Mouse (Mus musculus): ENCODE data around the gene Defb19. TPM values are rescaled to one million over a fixed set of nuclear protein-coding genes. Genes with fewer than 3 reads are reported as not detected.

Gene Defb19
- polyA plus RNA-seq (2014; fragmentation: Nextera tagmentation; extraction: Ambion mirVana) = not detected in 2 replicates

- Histone ChIP-seq H3K4me1 (ENCODE audit: control insufficient read depth, insufficient read depth, low read length) (no peaks in the 10 kb centered on the region), H3K4me2 (ENCODE audit: low read depth, low read length) (no peak within 1 kb of the TSS), H3K4me3 (ENCODE audit: low read depth, low read length) (no peak within 1 kb of the TSS), H3K27ac (replicated peaks; ENCODE audit: low read depth, low read length) (no peak within 1 kb of the TSS), H3K36me3 (ENCODE audit: control insufficient read depth, insufficient read depth, low read length) (no peaks in the 10 kb centered on the region), H3K9me3 (ENCODE audit: control insufficient read depth, low read length) (no peaks in the 10 kb centered on the region), H3K27me3 (replicated peaks; ENCODE audit: control insufficient read depth, insufficient read depth, low read length) (no peaks in the 10 kb centered on the region), H3K9ac (ENCODE audit: low read depth, low read length) (no peak within 1 kb of the TSS)
- ATAC-seq (ENCODE audit: low read depth) (no peak), DNase-seq (ENCODE audit: low spot score) (no peak)
- 66% methylated on average over 7 of the region's 7 CpGs for WGBS
Observed at GRCm38 (mm10) chr2:152580107-152580506, at the start of gene Defb19. Gene Defb19 (minus strand): TSS chr2:152580312.

GRCm38 (mm10) chr2:152629904-152630303, 49.8 kb upstream of the Defb19 start:
- Histone ChIP-seq H3K4me3 (ENCODE audit: low read depth, low read length) (no peak overlapping the region), H3K4me1 (ENCODE audit: control insufficient read depth, insufficient read depth, low read length) (no peaks in the 10 kb centered on the region; the same call in 1 of the 2 replicates), H3K9me3 (ENCODE audit: control insufficient read depth, low read length) (no peaks in the 10 kb centered on the region), H3K27me3 (replicated peaks; ENCODE audit: control insufficient read depth, insufficient read depth, low read length) (peaks cover 41% of the 10 kb centered on the region), H3K27ac (replicated peaks; ENCODE audit: low read depth, low read length) (no peak overlapping the region), H3K9ac (ENCODE audit: low read depth, low read length) (no peak overlapping the region), H3K36me3 (ENCODE audit: control insufficient read depth, insufficient read depth, low read length) (no peaks in the 10 kb centered on the region), H3K4me2 (ENCODE audit: low read depth, low read length) (no peak overlapping the region)
- DNase-seq (ENCODE audit: low spot score) = no peak
- ATAC-seq (ENCODE audit: low read depth) = no peak
- 86% methylated on average over 6 of the region's 6 CpGs for WGBS

DNA sequence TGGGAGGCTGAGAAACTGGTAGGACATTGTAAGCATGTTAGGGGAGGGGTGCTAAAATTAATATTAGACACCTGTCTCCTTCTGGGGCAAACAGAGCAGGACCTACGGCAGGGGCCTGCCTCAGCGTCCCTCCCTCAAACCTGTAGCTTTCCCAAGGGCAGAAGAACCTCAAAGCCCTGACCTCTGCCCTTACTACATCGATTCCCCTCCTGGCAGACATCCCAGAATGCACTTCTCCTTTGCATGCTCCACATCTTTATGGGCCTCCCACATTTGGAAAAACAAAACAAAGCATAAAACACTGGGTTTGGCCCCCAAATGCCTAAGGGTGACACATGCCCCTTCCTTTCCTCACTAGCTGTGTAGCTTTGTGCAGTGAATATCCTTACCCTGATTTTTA, 49.1 kb upstream of the Defb19 start:
- Histone ChIP-seq H3K27me3 (replicated peaks; ENCODE audit: control insufficient read depth, insufficient read depth, low read length) (peaks cover 41% of the 10 kb centered on the region), H3K27ac (replicated peaks; ENCODE audit: low read depth, low read length) (no peak overlapping the region), H3K9ac (ENCODE audit: low read depth, low read length) (no peak overlapping the region), H3K4me3 (ENCODE audit: low read depth, low read length) (no peak overlapping the region), H3K9me3 (ENCODE audit: control insufficient read depth, low read length) (no peaks in the 10 kb centered on the region), H3K4me1 (ENCODE audit: control insufficient read depth, insufficient read depth, low read length) (no peaks in the 10 kb centered on the region; the same call in 1 of the 2 replicates), H3K4me2 (ENCODE audit: low read depth, low read length) (no peak overlapping the region), H3K36me3 (ENCODE audit: control insufficient read depth, insufficient read depth, low read length) (no peaks in the 10 kb centered on the region)
- no peak for DNase-seq (ENCODE audit: low spot score)
- ATAC-seq (ENCODE audit: low read depth) = no peak
- 44% methylated on average over 3 of the region's 3 CpGs for WGBS

DNA sequence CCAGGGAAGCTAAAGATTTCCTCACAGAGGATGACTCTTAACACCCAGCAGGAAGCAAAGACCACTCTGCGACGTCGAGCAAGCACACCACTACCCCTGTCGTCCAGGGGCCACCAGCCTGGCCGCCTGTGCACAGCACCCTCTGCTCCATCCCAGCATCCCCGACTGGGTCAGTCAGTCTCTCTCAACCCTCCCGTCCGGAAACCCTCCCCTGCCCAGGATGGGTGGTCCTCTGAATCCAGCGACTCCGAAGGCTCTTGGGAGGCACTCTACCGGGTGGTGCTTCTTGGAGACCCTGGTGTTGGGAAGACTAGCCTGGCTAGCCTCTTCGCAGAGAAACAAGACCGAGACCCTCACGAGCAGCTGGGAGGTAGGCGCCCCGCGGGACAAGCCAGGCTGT, 48.0 kb upstream of the Defb19 start:
- Histone ChIP-seq H3K27ac (replicated peaks; ENCODE audit: low read depth, low read length) (no peak overlapping the region), H3K4me1 (ENCODE audit: control insufficient read depth, insufficient read depth, low read length) (no peaks in the 10 kb centered on the region; the same call in 1 of the 2 replicates), H3K4me3 (ENCODE audit: low read depth, low read length) (no peak overlapping the region), H3K36me3 (ENCODE audit: control insufficient read depth, insufficient read depth, low read length) (no peaks in the 10 kb centered on the region), H3K9ac (ENCODE audit: low read depth, low read length) (no peak overlapping the region), H3K9me3 (ENCODE audit: control insufficient read depth, low read length) (no peaks in the 10 kb centered on the region), H3K4me2 (ENCODE audit: low read depth, low read length) (peak overlapping the region; percentile 5; the same call in 1 of the 2 replicates), H3K27me3 (replicated peaks; ENCODE audit: control insufficient read depth, insufficient read depth, low read length) (peaks cover 41% of the 10 kb centered on the region)
- no peak for DNase-seq (ENCODE audit: low spot score)
- 42% methylated on average over 13 of the region's 17 CpGs for WGBS
- ATAC-seq (ENCODE audit: low read depth) = no peak

DNA sequence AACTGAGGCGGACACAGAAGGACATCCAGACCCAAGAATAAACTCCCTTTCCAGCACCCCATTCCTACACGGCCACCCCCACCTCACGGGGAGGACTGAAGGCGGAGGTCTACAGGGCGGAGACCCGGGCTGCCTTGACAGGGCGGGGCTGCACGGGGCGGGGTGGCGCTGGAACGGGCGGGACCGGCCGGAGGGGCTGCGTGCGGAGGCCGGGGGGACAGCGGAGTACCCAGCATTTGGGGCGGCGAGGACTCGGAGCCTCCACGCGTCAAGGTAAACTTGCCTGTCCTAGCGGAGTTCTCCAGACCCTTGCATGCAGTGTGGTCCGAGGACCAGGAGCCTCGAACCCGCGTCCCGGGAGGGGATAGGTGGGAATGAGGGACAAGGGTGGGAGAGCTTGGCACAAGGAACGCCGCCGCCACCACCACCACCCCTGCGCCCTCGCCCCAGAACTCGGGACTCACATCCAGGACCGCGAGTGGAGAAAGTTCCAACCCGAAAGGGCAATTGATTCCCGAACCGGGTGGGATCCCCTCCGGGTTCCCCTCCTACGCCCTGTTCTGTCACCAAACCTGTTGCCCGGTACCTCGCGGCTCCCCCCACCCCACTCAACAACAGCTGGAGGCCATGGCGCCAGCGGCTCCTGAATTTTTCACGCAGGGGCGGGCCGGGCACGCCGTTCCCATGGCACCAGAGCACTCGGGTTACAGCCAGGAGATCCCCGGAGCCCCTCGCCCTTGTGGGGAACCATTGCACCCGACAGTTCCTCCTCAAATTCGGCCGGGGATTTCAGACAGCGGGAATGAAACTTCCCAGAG, 46.9 kb upstream of the Defb19 start, which contains the start of gene Rem1:
TSS of gene Rem1 (plus strand) at position 178 of the 818 bp plus-strand sequence.
- Histone ChIP-seq H3K36me3 (ENCODE audit: control insufficient read depth, insufficient read depth, low read length) (no peaks in the 10 kb centered on the region), H3K4me1 (ENCODE audit: control insufficient read depth, insufficient read depth, low read length) (no peaks in the 10 kb centered on the region; the same call in 1 of the 2 replicates), H3K27me3 (replicated peaks; ENCODE audit: control insufficient read depth, insufficient read depth, low read length) (peaks cover 41% of the 10 kb centered on the region), H3K9me3 (ENCODE audit: control insufficient read depth, low read length) (no peaks in the 10 kb centered on the region), H3K4me3 (ENCODE audit: low read depth, low read length) (peak within 1 kb of the TSS; percentile 41), H3K27ac (replicated peaks; ENCODE audit: low read depth, low read length) (no peak within 1 kb of the TSS), H3K9ac (ENCODE audit: low read depth, low read length) (peak within 1 kb of the TSS; percentile 63), H3K4me2 (ENCODE audit: low read depth, low read length) (peak within 1 kb of the TSS; percentile 74)
- WGBS = 2% methylated on average over 33 of the region's 59 CpGs
- DNase-seq (ENCODE audit: low spot score) (peak; percentile 47), ATAC-seq (ENCODE audit: low read depth) (peak; percentile 79)

GRCm38 (mm10) chr2:152625256-152625655, 45.1 kb upstream of the Defb19 start:
- Histone ChIP-seq H3K4me1 (ENCODE audit: control insufficient read depth, insufficient read depth, low read length) (no peaks in the 10 kb centered on the region; the same call in 1 of the 2 replicates), H3K4me2 (ENCODE audit: low read depth, low read length) (no peak overlapping the region), H3K4me3 (ENCODE audit: low read depth, low read length) (no peak overlapping the region), H3K27me3 (replicated peaks; ENCODE audit: control insufficient read depth, insufficient read depth, low read length) (peaks cover 41% of the 10 kb centered on the region), H3K9ac (ENCODE audit: low read depth, low read length) (no peak overlapping the region), H3K9me3 (ENCODE audit: control insufficient read depth, low read length) (no peaks in the 10 kb centered on the region), H3K36me3 (ENCODE audit: control insufficient read depth, insufficient read depth, low read length) (no peaks in the 10 kb centered on the region), H3K27ac (replicated peaks; ENCODE audit: low read depth, low read length) (no peak overlapping the region)
- ATAC-seq (ENCODE audit: low read depth) = no peak
- no peak for DNase-seq (ENCODE audit: low spot score)
- WGBS = 25% methylated on average over 1 of the region's 1 CpGs

GRCm38 (mm10) chr2:152624566-152624965, 44.5 kb upstream of the Defb19 start:
- peaks cover 41% of the 10 kb centered on the region for H3K27me3 ChIP-seq (replicated peaks; ENCODE audit: control insufficient read depth, insufficient read depth, low read length)
- no peaks in the 10 kb centered on the region for H3K36me3 ChIP-seq (ENCODE audit: control insufficient read depth, insufficient read depth, low read length)
- 89% methylated on average over 2 of the region's 2 CpGs for WGBS
- no peak overlapping the region for H3K9ac ChIP-seq (ENCODE audit: low read depth, low read length)
- no peaks in the 10 kb centered on the region for H3K9me3 ChIP-seq (ENCODE audit: control insufficient read depth, low read length)
- H3K4me1 ChIP-seq (ENCODE audit: control insufficient read depth, insufficient read depth, low read length) = no peaks in the 10 kb centered on the region; the same call in 1 of the 2 replicates
- no peak overlapping the region for H3K4me3 ChIP-seq (ENCODE audit: low read depth, low read length)
- ATAC-seq (ENCODE audit: low read depth) (no peak), DNase-seq (ENCODE audit: low spot score) (no peak)
- H3K27ac ChIP-seq (replicated peaks; ENCODE audit: low read depth, low read length) = no peak overlapping the region
- H3K4me2 ChIP-seq (ENCODE audit: low read depth, low read length) = no peak overlapping the region

- Histone ChIP-seq H3K27me3 (replicated peaks; ENCODE audit: control insufficient read depth, insufficient read depth, low read length) (peaks cover 27% of the 10 kb centered on the region), H3K36me3 (ENCODE audit: control insufficient read depth, insufficient read depth, low read length) (no peaks in the 10 kb centered on the region), H3K4me1 (ENCODE audit: control insufficient read depth, insufficient read depth, low read length) (no peaks in the 10 kb centered on the region; the same call in 1 of the 2 replicates), H3K9ac (ENCODE audit: low read depth, low read length) (no peak within 1 kb of the TSS), H3K4me2 (ENCODE audit: low read depth, low read length) (no peak within 1 kb of the TSS), H3K27ac (replicated peaks; ENCODE audit: low read depth, low read length) (no peak within 1 kb of the TSS), H3K4me3 (ENCODE audit: low read depth, low read length) (no peak within 1 kb of the TSS), H3K9me3 (ENCODE audit: control insufficient read depth, low read length) (no peaks in the 10 kb centered on the region)
- WGBS = 89% methylated on average over 7 of the region's 7 CpGs
- no peak for DNase-seq (ENCODE audit: low spot score)
- no peak for ATAC-seq (ENCODE audit: low read depth)
Observed at GRCm38 (mm10) chr2:152622953-152623352, 42.8 kb upstream of the Defb19 start, which contains the start of gene Defb25. Gene Defb25 (minus strand): TSS chr2:152623053.

Data from embryonic facial prominence, embryonic 14.5 days (tissue).